Mouse (Mus musculus) hindbrain, embryonic 11.5 days (tissue): Measurements from ENCODE around the gene Ppat. TPM values are rescaled to one million over a fixed set of nuclear protein-coding genes. Genes with fewer than 3 reads are reported as not detected.
"Not testable (repeated sequence)": the region's sequence is repeated elsewhere in the genome, so short reads cannot be mapped to it uniquely, and the experiment has no call there.

Experiments
- ATAC-seq: fragments of 200-750 bp; cut with Nextera tagmentation; 2 replicates; pipeline ENCODE4 v1.8.0; 2017; ENCODE audit warnings: mild to moderate bottlenecking, moderate TSS enrichment, moderate library complexity; ENCODE audit not compliant: low FRiP score
- DNase-seq: peaks from one replicate; pipeline ENCODE4 v3.0.0-alpha.2; 2015; ENCODE audit warnings: low spot score
- H3K27ac ChIP-seq: fragments of 300-500 bp; sonication (generic); 2 replicates; pipeline ENCODE4 v1.5.1; 2014; ENCODE audit warnings: mild to moderate bottlenecking, low read depth, low read length
- H3K27me3 ChIP-seq: fragments of 300-500 bp; sonication (generic); 2 replicates; pipeline ENCODE4 v1.6.1; 2014; ENCODE audit warnings: mild to moderate bottlenecking, low read length, moderate library complexity, mixed read lengths; ENCODE audit not compliant: control insufficient read depth, insufficient read depth
- H3K36me3 ChIP-seq: fragments of 300-500 bp; sonication (generic); 2 replicates; pipeline ENCODE4 v1.6.1; 2014; ENCODE audit warnings: mild to moderate bottlenecking, low read length, moderate library complexity, mixed read lengths; ENCODE audit not compliant: control insufficient read depth, insufficient read depth
- H3K4me1 ChIP-seq: fragments of 300-500 bp; sonication (generic); replicated peaks from 2 replicates; pipeline ENCODE4 v1.6.1; 2014; ENCODE audit warnings: low read length, mixed read lengths; ENCODE audit not compliant: control insufficient read depth, insufficient read depth
- H3K4me2 ChIP-seq: fragments of 300-500 bp; sonication (generic); replicated peaks from 2 replicates; pipeline ENCODE4 v1.6.1; 2014; ENCODE audit warnings: mild to moderate bottlenecking, low read depth, low read length
- H3K4me3 ChIP-seq: fragments of 300-500 bp; sonication (generic); 2 replicates; pipeline ENCODE4 v1.5.1; 2014; ENCODE audit warnings: low read depth, low read length
- H3K9ac ChIP-seq: fragments of 300-500 bp; sonication (generic); 2 replicates; pipeline ENCODE4 v1.6.1; 2014; ENCODE audit warnings: low read depth, low read length
- H3K9me3 ChIP-seq: fragments of 300-500 bp; sonication (generic); 2 replicates; pipeline ENCODE4 v1.6.1; 2016; ENCODE audit warnings: low read length; ENCODE audit not compliant: control insufficient read depth
- WGBS: fragments of 180-500 bp; shearing (Covaris S2); extraction: QIAGEN DNeasy Blood & Tissue Kit; methylation state at CpG from one replicate; pipeline ENCODE4 v1.1.7; 2014; 5-methylcytosine and 5-hydroxymethylcytosine counted together
- polyA plus RNA-seq: library from polyadenylated mRNA; unstranded; fragments of >200 nt; fragmentation: Nextera tagmentation; extraction: Ambion mirVana; gene quantifications from 2 replicates; pipeline ENCODE4 v1.2.1, GENCODE M21; 2014

Ppat gene
- polyA plus RNA-seq, 1 experiment from 2014 or later: 31.3 TPM

DNA sequence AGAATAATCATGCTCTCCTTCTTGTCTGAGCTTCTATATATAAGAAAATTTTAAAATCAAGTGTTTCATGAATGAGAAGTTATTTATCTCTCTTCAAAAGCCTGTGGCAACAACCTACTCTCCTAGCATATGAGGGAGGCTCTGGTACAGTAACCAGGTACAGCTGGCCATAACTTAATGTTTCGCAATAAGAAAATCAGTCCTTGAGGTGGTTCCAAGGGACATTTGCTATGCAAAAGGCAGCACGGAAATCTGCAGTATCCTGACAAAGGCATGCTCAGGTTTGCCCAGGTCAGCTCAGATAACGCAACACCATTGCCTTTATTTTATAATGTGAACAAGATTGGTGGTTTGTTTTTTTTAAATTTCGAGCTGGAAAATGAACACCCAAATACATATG lies 9.4 kb downstream of the Ppat start:
- Histone ChIP-seq H3K27me3 (no peaks in the 10 kb centered on the region), H3K27ac (no peak overlapping the region), H3K9me3 (no peaks in the 10 kb centered on the region), H3K4me1 (no peaks in the 10 kb centered on the region), H3K4me3 (no peak overlapping the region), H3K9ac (no peak overlapping the region), H3K36me3 (peaks cover 7% of the 10 kb centered on the region), H3K4me2 (no peak overlapping the region)
- WGBS: 94% methylated on average over 4 of the region's 4 CpGs
- no peak for ATAC-seq
- no peak for DNase-seq

DNA sequence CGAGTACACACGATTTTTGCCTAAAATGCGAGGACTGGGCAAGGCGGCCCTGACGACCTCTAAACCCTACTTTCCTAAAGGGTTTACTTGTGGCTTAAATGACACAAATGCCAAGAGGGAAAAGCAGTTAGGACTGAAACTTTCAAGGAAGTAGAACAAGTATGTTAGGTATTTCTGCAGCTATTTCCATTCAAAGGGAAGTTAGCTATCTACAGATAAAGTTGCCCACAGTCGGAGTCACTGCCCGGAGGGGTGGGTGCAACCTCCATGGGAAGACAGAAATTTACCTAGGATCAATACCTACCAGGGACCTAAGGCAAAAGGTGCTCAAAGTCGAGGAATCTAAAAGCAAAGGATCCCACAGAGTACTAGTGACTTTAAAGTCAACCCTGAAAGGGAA lies 11.7 kb downstream of the Ppat start:
- Histone ChIP-seq H3K4me3 (no peak overlapping the region), H3K9me3 (no peaks in the 10 kb centered on the region), H3K9ac (no peak overlapping the region), H3K27ac (no peak overlapping the region), H3K4me2 (no peak overlapping the region), H3K27me3 (no peaks in the 10 kb centered on the region), H3K4me1 (no peaks in the 10 kb centered on the region), H3K36me3 (peaks cover 7% of the 10 kb centered on the region)
- no peak for DNase-seq
- 95% methylated on average over 8 of the region's 8 CpGs for WGBS
- ATAC-seq: no peak

DNA sequence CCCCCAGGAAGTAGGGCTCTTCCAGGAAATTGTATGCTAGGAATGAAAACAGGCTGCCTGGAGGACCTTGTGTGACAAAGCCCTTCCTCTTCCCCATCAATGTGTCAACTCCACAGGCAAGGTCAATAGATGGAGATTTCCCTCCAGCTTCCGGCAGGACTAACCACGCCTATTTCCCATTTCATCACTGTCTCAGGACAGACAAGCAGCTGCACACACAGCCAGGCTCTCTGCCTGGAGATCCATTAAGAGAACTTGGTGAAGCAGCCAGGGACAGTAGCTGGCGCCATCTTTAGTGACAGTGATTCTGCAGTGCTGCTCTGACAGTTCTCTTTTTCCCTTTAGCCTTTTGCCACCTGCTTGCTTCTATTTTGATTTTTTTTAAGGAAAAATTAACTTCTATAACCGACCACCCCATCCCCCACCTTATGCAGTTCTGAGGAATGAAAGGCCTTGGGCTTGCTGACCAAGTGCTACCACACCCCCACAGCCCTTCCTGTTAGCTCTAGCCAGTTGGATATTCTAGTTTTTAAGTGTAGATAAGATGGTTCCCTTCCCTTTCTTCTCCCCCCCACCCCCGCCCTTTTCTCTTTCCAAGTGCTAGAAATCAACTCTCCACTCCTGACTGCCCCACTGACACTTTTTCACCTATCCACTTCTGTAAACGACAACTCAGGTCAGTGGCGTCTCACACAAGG lies 22.0 kb downstream of the Ppat start:
- H3K4me3 ChIP-seq: no peak overlapping the region
- H3K36me3 ChIP-seq: peaks cover 5% of the 10 kb centered on the region; the same call in 1 of the 2 replicates
- H3K9ac ChIP-seq: no peak overlapping the region
- WGBS: 78% methylated on average over 7 of the region's 7 CpGs
- H3K27ac ChIP-seq: no peak overlapping the region
- H3K4me2 ChIP-seq: no peak overlapping the region
- no peak for DNase-seq
- H3K27me3 ChIP-seq: no peaks in the 10 kb centered on the region
- no peaks in the 10 kb centered on the region for H3K9me3 ChIP-seq
- no peaks in the 10 kb centered on the region for H3K4me1 ChIP-seq
- ATAC-seq: no peak

DNA sequence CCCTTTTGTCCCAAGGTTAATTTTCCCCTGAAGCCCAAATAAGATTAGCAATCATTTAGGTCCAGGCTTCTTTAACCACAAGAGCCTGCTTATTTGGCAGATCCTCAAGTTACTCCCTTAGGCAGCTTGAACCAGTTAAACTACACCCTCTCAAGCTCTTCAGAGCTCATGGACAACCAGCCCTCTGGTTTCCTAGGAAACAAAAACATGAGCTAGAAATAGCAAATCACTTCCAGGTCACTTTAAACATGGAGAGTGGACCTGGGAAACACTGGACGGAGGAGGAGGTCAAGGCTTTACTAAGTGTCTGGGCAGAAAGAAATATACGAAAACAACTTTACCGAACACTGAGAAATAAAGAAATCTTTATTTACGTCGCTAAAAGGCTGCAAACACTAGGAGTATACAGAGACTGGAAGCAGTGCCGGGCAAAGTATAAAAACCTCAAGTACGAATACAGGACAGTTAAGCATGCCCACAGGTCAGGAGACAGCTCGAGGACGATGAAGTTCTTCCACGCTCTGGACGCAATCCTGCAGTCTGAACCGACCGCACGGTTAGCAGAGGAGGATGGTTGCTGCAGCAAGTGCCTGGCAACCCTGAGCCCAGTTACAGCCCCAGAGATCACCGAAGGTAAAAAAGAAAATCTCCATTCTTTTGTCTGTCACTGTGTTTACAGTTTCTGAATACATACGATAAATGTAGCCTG lies 23.1 kb downstream of the Ppat start:
- no peak for ATAC-seq
- Histone ChIP-seq H3K27ac (no peak overlapping the region), H3K4me2 (no peak overlapping the region), H3K4me1 (no peaks in the 10 kb centered on the region), H3K4me3 (no peak overlapping the region), H3K27me3 (no peaks in the 10 kb centered on the region), H3K9ac (no peak overlapping the region), H3K9me3 (no peaks in the 10 kb centered on the region), H3K36me3 (peaks cover 5% of the 10 kb centered on the region; the same call in 1 of the 2 replicates)
- 86% methylated on average over 16 of the region's 16 CpGs for WGBS
- no peak for DNase-seq

DNA sequence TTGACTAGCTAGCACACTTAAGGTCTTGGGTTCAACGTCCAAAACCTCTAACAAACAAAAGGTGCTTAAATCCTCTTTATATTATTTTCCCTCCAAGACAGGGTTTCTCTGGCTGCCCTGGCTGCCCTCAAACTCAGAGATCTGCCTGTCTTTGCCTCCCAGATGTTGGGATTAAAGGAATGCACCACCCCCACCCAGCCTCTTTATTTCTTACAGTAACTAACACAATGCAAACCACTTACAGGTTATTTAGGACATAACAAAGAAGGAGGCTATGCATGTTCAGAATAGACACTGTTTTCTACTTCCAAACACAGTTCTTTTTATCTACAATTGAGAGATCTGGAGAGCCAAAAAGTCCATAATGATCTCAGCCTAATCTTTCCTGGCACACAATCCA lies 27.1 kb downstream of the Ppat start:
- Histone ChIP-seq H3K27me3 (no peaks in the 10 kb centered on the region), H3K27ac (no peak overlapping the region), H3K4me2 (no peak overlapping the region), H3K9me3 (no peaks in the 10 kb centered on the region), H3K9ac (no peak overlapping the region), H3K4me1 (no peaks in the 10 kb centered on the region), H3K4me3 (no peak overlapping the region), H3K36me3 (peaks cover 7% of the 10 kb centered on the region; the same call in 1 of the 2 replicates)
- WGBS: 81% methylated on average over 1 of the region's 1 CpGs
- DNase-seq: no peak
- no peak for ATAC-seq

DNA sequence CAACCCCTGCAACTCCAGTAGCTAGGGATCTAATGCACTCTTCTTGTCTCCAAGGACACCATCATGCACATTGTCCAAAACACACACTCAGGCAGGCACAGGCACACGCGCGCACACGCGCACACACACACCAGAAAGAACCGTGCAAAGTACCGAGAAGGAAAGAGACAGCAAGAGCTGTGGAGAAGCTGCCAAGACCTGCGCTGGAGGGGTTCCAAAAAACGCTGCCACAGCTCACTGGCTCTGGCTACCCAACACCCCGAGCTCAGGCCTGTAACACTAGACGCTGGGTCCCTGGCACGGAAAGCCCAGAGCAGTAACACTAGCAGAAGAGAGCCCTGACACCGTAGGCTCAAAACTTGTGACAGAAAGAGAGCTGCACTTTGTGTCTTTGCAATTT lies 27.9 kb downstream of the Ppat start:
- Histone ChIP-seq H3K4me1 (no peaks in the 10 kb centered on the region), H3K4me2 (no peak overlapping the region), H3K9ac (no peak overlapping the region), H3K4me3 (no peak overlapping the region), H3K27me3 (no peaks in the 10 kb centered on the region), H3K9me3 (no peaks in the 10 kb centered on the region), H3K36me3 (peaks cover 7% of the 10 kb centered on the region; the same call in 1 of the 2 replicates), H3K27ac (no peak overlapping the region)
- ATAC-seq: no peak
- WGBS: 95% methylated on average over 13 of the region's 13 CpGs
- DNase-seq: no peak

DNA sequence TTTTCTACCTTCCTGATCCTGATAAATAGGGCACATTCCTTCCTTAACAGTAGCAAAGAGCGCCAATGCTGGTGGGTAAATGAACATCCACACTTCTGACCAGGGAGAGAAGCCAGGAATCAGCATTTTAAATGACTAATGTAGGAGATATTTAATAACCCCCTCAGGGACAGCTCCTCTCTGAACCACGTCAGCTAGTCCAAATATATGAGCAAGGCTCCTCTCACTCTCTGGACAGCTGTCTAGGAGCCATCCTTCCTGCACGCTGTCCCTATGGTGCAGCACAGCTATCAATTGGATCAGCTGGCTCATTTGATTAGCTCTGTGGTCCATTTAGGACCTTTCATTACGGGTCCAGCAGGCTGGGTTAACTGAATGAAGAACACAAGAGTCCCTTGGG lies 28.5 kb downstream of the Ppat start:
- Histone ChIP-seq H3K27ac (no peak overlapping the region), H3K36me3 (peaks cover 7% of the 10 kb centered on the region; the same call in 1 of the 2 replicates), H3K9me3 (no peaks in the 10 kb centered on the region), H3K27me3 (no peaks in the 10 kb centered on the region), H3K4me1 (no peaks in the 10 kb centered on the region), H3K4me3 (no peak overlapping the region), H3K4me2 (no peak overlapping the region), H3K9ac (no peak overlapping the region)
- no peak for DNase-seq
- 91% methylated on average over 4 of the region's 4 CpGs for WGBS
- ATAC-seq: no peak

DNA sequence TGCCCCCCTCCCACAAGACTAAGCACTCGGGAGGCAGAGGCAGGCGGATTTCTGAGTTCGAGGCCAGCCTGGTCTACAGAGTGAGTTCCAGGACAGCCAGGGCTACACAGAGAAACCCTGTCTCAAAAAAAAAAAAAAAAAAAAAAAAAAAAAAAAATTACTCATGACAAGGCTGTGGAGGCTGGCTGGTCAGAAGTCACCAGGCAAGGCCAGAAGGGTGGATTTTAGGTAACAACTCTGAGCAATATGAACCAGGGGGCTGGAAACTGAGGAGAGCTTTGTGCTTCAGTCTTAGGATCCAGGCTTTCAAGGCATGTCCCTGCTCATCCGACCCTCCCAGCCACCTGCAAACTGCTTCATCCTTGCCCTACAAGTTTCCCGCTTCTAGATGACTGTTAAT lies 38.9 kb downstream of the Ppat start:
- H3K36me3 ChIP-seq, H3K27me3 ChIP-seq, H3K4me1 ChIP-seq, H3K4me3 ChIP-seq, ATAC-seq, H3K9ac ChIP-seq, H3K9me3 ChIP-seq, H3K27ac ChIP-seq, DNase-seq, H3K4me2 ChIP-seq: not testable (repeated sequence)
- 94% methylated on average over 5 of the region's 5 CpGs for WGBS

DNA sequence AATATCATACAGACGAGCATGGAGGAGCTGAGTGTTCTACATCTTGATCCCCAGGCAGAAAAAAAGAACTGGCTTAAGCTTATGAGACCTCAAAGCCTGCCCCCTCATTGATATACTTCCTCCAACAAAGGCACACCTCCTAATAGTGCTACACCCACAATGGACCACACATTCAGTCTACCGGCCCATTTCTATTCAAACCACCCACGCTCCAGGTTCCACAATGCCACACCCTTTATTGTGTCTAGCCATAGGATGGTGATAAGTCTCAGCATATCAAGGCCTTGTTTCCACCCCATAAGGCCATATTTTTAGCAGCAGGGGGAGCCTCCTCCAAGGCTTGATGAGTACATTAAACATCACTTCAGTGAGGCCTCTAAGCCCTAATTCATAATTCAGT lies 40.6 kb downstream of the Ppat start:
- Histone ChIP-seq H3K27me3 (no peaks in the 10 kb centered on the region), H3K4me1 (no peaks in the 10 kb centered on the region), H3K9me3 (no peaks in the 10 kb centered on the region), H3K4me3 (no peak overlapping the region), H3K4me2 (no peak overlapping the region), H3K27ac (no peak overlapping the region), H3K9ac (no peak overlapping the region), H3K36me3 (no peaks in the 10 kb centered on the region)
- 89% methylated on average over 3 of the region's 3 CpGs for WGBS
- DNase-seq (no peak), ATAC-seq (no peak)
